Comparison of ENCODE assay signal across 1 mouse cellular context in the genomic region with DNA sequence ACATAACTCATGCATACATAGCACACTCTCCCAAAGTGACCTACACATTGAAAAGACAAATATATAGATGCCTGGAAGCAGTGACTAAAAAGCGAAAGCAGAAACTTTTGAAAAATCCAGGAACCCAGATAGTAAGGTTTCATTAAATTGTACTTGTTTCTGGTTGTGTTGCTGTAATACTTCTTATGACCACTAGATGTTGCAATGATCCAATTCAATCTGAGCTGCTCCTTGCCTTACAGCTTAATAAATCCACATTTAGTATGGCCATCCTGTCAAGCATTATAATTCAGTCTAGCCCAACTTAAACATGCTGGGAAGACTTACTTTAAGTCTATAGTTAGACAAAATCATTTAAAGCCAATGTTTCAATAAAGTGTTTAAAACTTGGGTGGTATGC.
TF ChIP-seq lines count a peak whose summit lies in the region.

No protein-coding gene starts in this region.

TF ChIP-seq in MEL, 35 proteins besides CTCF, POLR2A, EP300 and RAD21:
- TF ChIP-seq ELF1 (IDR thresholded peaks at IDR 0.05; ENCODE audit: low read depth, low read length) (no peak), MEF2A (IDR thresholded peaks at IDR 0.05; ENCODE audit: extremely low read depth, insufficient replicate concordance, low read depth, low read length, poor library complexity, severe bottlenecking) (no peak), SMC3 (IDR thresholded peaks at IDR 0.05; ENCODE audit: low read depth, low read length) (peak; percentile 49), NELFE (IDR thresholded peaks at IDR 0.05; ENCODE audit: low read depth, low read length) (no peak), E2F4 (IDR thresholded peaks at IDR 0.05; ENCODE audit: borderline replicate concordance, low read depth, low read length) (no peak), CHD2 (IDR thresholded peaks at IDR 0.05; ENCODE audit: low read length) (no peak), TBP (IDR thresholded peaks at IDR 0.05; ENCODE audit: low read depth, low read length) (no peak), TAL1 (IDR thresholded peaks at IDR 0.05; ENCODE audit: low read length) (no peak)
